Mouse (Mus musculus): ENCODE results near the gene Samd4. TPM values are rescaled to one million over a fixed set of nuclear protein-coding genes. Genes with fewer than 3 reads are reported as not detected.

Gene Samd4
- polyA plus RNA-seq, 1 experiment from 2014 or later = 0.34 TPM

GRCm38 (mm10) chr14:46921178-46921975 is 38.7 kb downstream of the Samd4 start:
- TF ChIP-seq EP300 (IDR thresholded peaks at IDR 0.05; ENCODE audit: low read depth) (no peak), CTCF (IDR thresholded peaks at IDR 0.05; ENCODE audit: low read depth) (no peak)
- Histone ChIP-seq H3K4me1 (ENCODE audit: insufficient read depth) (no peaks in the 10 kb centered on the region), H3K4me2 (ENCODE audit: low read depth, low read length) (no peak overlapping the region), H3K27ac (ENCODE audit: low read depth) (no peak overlapping the region), H3K36me3 (replicated peaks; ENCODE audit: insufficient read depth, low read length) (no peaks in the 10 kb centered on the region), H3K27me3 (ENCODE audit: insufficient read depth, low read length) (no peaks in the 10 kb centered on the region), H3K4me3 (ENCODE audit: low read depth, low read length) (no peak overlapping the region), H3K9me3 (ENCODE audit: low read length) (no peaks in the 10 kb centered on the region), H3K9ac (replicated peaks) (no peak overlapping the region)
- ATAC-seq (no peak), DNase-seq (no peak)
- 72% methylated on average over 9 of the region's 9 CpGs for WGBS (ENCODE audit: insufficient replicate concordance)

GRCm38 (mm10) chr14:46923931-46924330 is 41.3 kb downstream of the Samd4 start:
- no peaks in the 10 kb centered on the region for H3K36me3 ChIP-seq (replicated peaks; ENCODE audit: insufficient read depth, low read length)
- no peaks in the 10 kb centered on the region for H3K27me3 ChIP-seq (ENCODE audit: insufficient read depth, low read length)
- no peaks in the 10 kb centered on the region for H3K9me3 ChIP-seq (ENCODE audit: low read length)
- TF ChIP-seq CTCF (IDR thresholded peaks at IDR 0.05; ENCODE audit: low read depth) = no peak
- TF ChIP-seq EP300 (IDR thresholded peaks at IDR 0.05; ENCODE audit: low read depth) = no peak
- no peaks in the 10 kb centered on the region for H3K4me1 ChIP-seq (ENCODE audit: insufficient read depth)
- no peak overlapping the region for H3K4me3 ChIP-seq (ENCODE audit: low read depth, low read length)
- H3K4me2 ChIP-seq (ENCODE audit: low read depth, low read length) = no peak overlapping the region
- no peak overlapping the region for H3K27ac ChIP-seq (ENCODE audit: low read depth)
- whole genome bisulfite sequencing (ENCODE audit: insufficient replicate concordance) = 64% methylated on average over 10 of the region's 10 CpGs
- DNase-seq (no peak), ATAC-seq (no peak)
- no peak overlapping the region for H3K9ac ChIP-seq (replicated peaks)

- H3K36me3 ChIP-seq (replicated peaks; ENCODE audit: insufficient read depth, low read length) = no peaks in the 10 kb centered on the region
- H3K4me3 ChIP-seq (ENCODE audit: low read depth, low read length) = no peak overlapping the region
- ATAC-seq (no peak), DNase-seq (no peak)
- no peak for TF ChIP-seq EP300 (IDR thresholded peaks at IDR 0.05; ENCODE audit: low read depth)
- no peak for TF ChIP-seq CTCF (IDR thresholded peaks at IDR 0.05; ENCODE audit: low read depth)
- WGBS (ENCODE audit: insufficient replicate concordance) = 49% methylated on average over 5 of the region's 5 CpGs
- H3K9me3 ChIP-seq (ENCODE audit: low read length) = no peaks in the 10 kb centered on the region
- no peaks in the 10 kb centered on the region for H3K27me3 ChIP-seq (ENCODE audit: insufficient read depth, low read length)
- H3K27ac ChIP-seq (ENCODE audit: low read depth) = no peak overlapping the region; the same call in 1 of the 2 replicates
- H3K4me1 ChIP-seq (ENCODE audit: insufficient read depth) = no peaks in the 10 kb centered on the region
- H3K9ac ChIP-seq (replicated peaks) = no peak overlapping the region
- no peak overlapping the region for H3K4me2 ChIP-seq (ENCODE audit: low read depth, low read length)
These were observed 41.8 kb downstream of the Samd4 start for GRCm38 (mm10) chr14:46924422-46924821.

GRCm38 (mm10) chr14:46928556-46928955 is 45.9 kb downstream of the Samd4 start:
- TF ChIP-seq CTCF (IDR thresholded peaks at IDR 0.05; ENCODE audit: low read depth) = no peak
- TF ChIP-seq EP300 (IDR thresholded peaks at IDR 0.05; ENCODE audit: low read depth) = no peak
- no peaks in the 10 kb centered on the region for H3K9me3 ChIP-seq (ENCODE audit: low read length)
- H3K27me3 ChIP-seq (ENCODE audit: insufficient read depth, low read length) = no peaks in the 10 kb centered on the region
- DNase-seq (no peak), ATAC-seq (no peak)
- H3K36me3 ChIP-seq (replicated peaks; ENCODE audit: insufficient read depth, low read length) = no peaks in the 10 kb centered on the region
- H3K27ac ChIP-seq (ENCODE audit: low read depth) = no peak overlapping the region
- WGBS (ENCODE audit: insufficient replicate concordance) = 78% methylated on average over 6 of the region's 6 CpGs
- H3K4me2 ChIP-seq (ENCODE audit: low read depth, low read length) = no peak overlapping the region
- H3K4me3 ChIP-seq (ENCODE audit: low read depth, low read length) = no peak overlapping the region
- H3K4me1 ChIP-seq (ENCODE audit: insufficient read depth) = no peaks in the 10 kb centered on the region
- no peak overlapping the region for H3K9ac ChIP-seq (replicated peaks)

- Histone ChIP-seq H3K36me3 (replicated peaks; ENCODE audit: insufficient read depth, low read length) (no peaks in the 10 kb centered on the region), H3K9ac (replicated peaks) (no peak overlapping the region), H3K9me3 (ENCODE audit: low read length) (no peaks in the 10 kb centered on the region), H3K4me3 (ENCODE audit: low read depth, low read length) (no peak overlapping the region), H3K27ac (ENCODE audit: low read depth) (no peak overlapping the region), H3K4me1 (ENCODE audit: insufficient read depth) (no peaks in the 10 kb centered on the region), H3K27me3 (ENCODE audit: insufficient read depth, low read length) (no peaks in the 10 kb centered on the region), H3K4me2 (ENCODE audit: low read depth, low read length) (no peak overlapping the region)
- no peak for TF ChIP-seq EP300 (IDR thresholded peaks at IDR 0.05; ENCODE audit: low read depth)
- no peak for TF ChIP-seq CTCF (IDR thresholded peaks at IDR 0.05; ENCODE audit: low read depth)
- DNase-seq (no peak), ATAC-seq (no peak)
- WGBS (ENCODE audit: insufficient replicate concordance) = 81% methylated on average over 13 of the region's 13 CpGs
These were observed 49.5 kb downstream of the Samd4 start for GRCm38 (mm10) chr14:46932121-46932520.

GRCm38 (mm10) chr14:46932708-46933107 is 50.1 kb downstream of the Samd4 start:
- H3K4me3 ChIP-seq (ENCODE audit: low read depth, low read length) = no peak overlapping the region
- TF ChIP-seq EP300 (IDR thresholded peaks at IDR 0.05; ENCODE audit: low read depth) = no peak
- no peak for TF ChIP-seq CTCF (IDR thresholded peaks at IDR 0.05; ENCODE audit: low read depth)
- H3K4me1 ChIP-seq (ENCODE audit: insufficient read depth) = no peaks in the 10 kb centered on the region
- no peak for ATAC-seq
- H3K27me3 ChIP-seq (ENCODE audit: insufficient read depth, low read length) = no peaks in the 10 kb centered on the region
- no peaks in the 10 kb centered on the region for H3K36me3 ChIP-seq (replicated peaks; ENCODE audit: insufficient read depth, low read length)
- no peaks in the 10 kb centered on the region for H3K9me3 ChIP-seq (ENCODE audit: low read length)
- no peak overlapping the region for H3K27ac ChIP-seq (ENCODE audit: low read depth)
- 46% methylated on average over 6 of the region's 6 CpGs for WGBS (ENCODE audit: insufficient replicate concordance)
- H3K9ac ChIP-seq (replicated peaks) = no peak overlapping the region
- H3K4me2 ChIP-seq (ENCODE audit: low read depth, low read length) = no peak overlapping the region
- DNase-seq = no peak
